Comparison of ENCODE assay signal across 9 mouse cellular contexts in genomic region chr5:112576361-112576992, GRCm38 (mm10). TPM values are rescaled to one million over a fixed set of nuclear protein-coding genes. Genes with fewer than 3 reads are reported as not detected.
DNase-seq lines count a peak whose midpoint lies in the region; ATAC-seq and TF ChIP-seq lines count a peak whose summit lies in the region.
"Had no signal": no experiment of that assay in that cellular context is flagged by ENCODE, and none has a peak within 500 bp of the region (broad histone marks: within the 10 kb centered on the region; RNA-seq: fewer than 3 reads in every experiment).

No protein-coding gene starts in this region.

- intact Hi-C loops in heart, postnatal 14 days (cut with DNase I), result no loop called here

- no peak for TF ChIP-seq POLR2A in small intestine, adult 2 months (IDR thresholded peaks at IDR 0.05; ENCODE audit: low read depth, low read length)

- no peak for ATAC-seq in heart, embryonic 13.5 days (ENCODE audit: extremely low read depth, insufficient number of reproducible peaks, low FRiP score, low TSS enrichment)
- ATAC-seq in forebrain, embryonic 11.5 days (replicated peaks; ENCODE audit: low FRiP score), result no peak; the same call in 1 of the 2 replicates
- no peak for ATAC-seq in erythroblast, adult 5-6 weeks (replicated peaks; ENCODE audit: low FRiP score, poor library complexity, severe bottlenecking)

- H3K9ac ChIP-seq in heart, embryonic 13.5 days, result peak overlapping the region; percentile 40
- peak overlapping the region; percentile 64 for H3K9ac ChIP-seq in forebrain, embryonic 11.5 days (ENCODE audit: low read length)

- no peaks in the 10 kb centered on the region for H3K9me3 ChIP-seq in heart, embryonic 13.5 days
- H3K9me3 ChIP-seq in forebrain, embryonic 11.5 days (ENCODE audit: control insufficient read depth, low read length), result no peaks in the 10 kb centered on the region
- H3K9me3 ChIP-seq in limb, embryonic 10.5 days (replicated peaks), result no peaks in the 10 kb centered on the region

- no peaks in the 10 kb centered on the region for H3K36me3 ChIP-seq in heart, embryonic 13.5 days
- H3K36me3 ChIP-seq in forebrain, embryonic 11.5 days (ENCODE audit: control insufficient read depth, insufficient read depth, low read length), result no peaks in the 10 kb centered on the region
- H3K36me3 ChIP-seq in limb, embryonic 10.5 days, result no peaks in the 10 kb centered on the region
- no peaks in the 10 kb centered on the region for H3K36me3 ChIP-seq in small intestine, adult 2 months (ENCODE audit: control insufficient read depth, insufficient read depth, low read length)

- H3K4me2 ChIP-seq in heart, embryonic 13.5 days, result peak overlapping the region; percentile 69
- peak overlapping the region; percentile 66 for H3K4me2 ChIP-seq in forebrain, embryonic 11.5 days (ENCODE audit: low read depth, low read length, severe bottlenecking)

- no peak overlapping the region for H3K27ac ChIP-seq in heart, embryonic 13.5 days (replicated peaks)
- H3K27ac ChIP-seq in brown adipose tissue, adult 24 weeks (replicated peaks; ENCODE audit: low read depth, low read length), result no peak overlapping the region
- H3K27ac ChIP-seq in forebrain, embryonic 11.5 days (ENCODE audit: low read depth, low read length), result no peak overlapping the region
- H3K27ac ChIP-seq in limb, embryonic 10.5 days, result no peak overlapping the region
- H3K27ac ChIP-seq in small intestine, adult 2 months (ENCODE audit: insufficient read depth, low read depth, low read length), result no peak overlapping the region

- peaks cover 20% of the 10 kb centered on the region for H3K4me1 ChIP-seq in heart, embryonic 13.5 days
- H3K4me1 ChIP-seq in brown adipose tissue, adult 24 weeks (ENCODE audit: control insufficient read depth, insufficient read depth, insufficient read length, low read length), result no peaks in the 10 kb centered on the region; the same call in 1 of the 2 replicates
- peaks cover 5% of the 10 kb centered on the region for H3K4me1 ChIP-seq in forebrain, embryonic 11.5 days (replicated peaks; ENCODE audit: control insufficient read depth, insufficient read depth, low read length)
- peaks cover 19% of the 10 kb centered on the region for H3K4me1 ChIP-seq in limb, embryonic 10.5 days
- peaks cover 3% of the 10 kb centered on the region; the same call in 1 of the 2 replicates for H3K4me1 ChIP-seq in small intestine, adult 2 months (ENCODE audit: control insufficient read depth, insufficient read depth, insufficient read length, low read length)

- TF ChIP-seq CTCF in small intestine, adult 2 months (IDR thresholded peaks at IDR 0.05; ENCODE audit: extremely low read depth, insufficient read length, insufficient replicate concordance, low read depth, low read length), result no peak

- WGBS in heart, embryonic 13.5 days, result 1% methylated on average over 48 of the region's 48 CpGs
- under 1% methylated on average over 48 of the region's 48 CpGs for WGBS in forebrain, embryonic 11.5 days
- WGBS in limb, embryonic 10.5 days, result 1% methylated on average over 48 of the region's 48 CpGs
- 4% methylated on average over 48 of the region's 48 CpGs for WGBS in small intestine, adult 2 months

- H3K27me3 ChIP-seq in heart, embryonic 13.5 days (replicated peaks), result peaks cover 100% of the 10 kb centered on the region
- H3K27me3 ChIP-seq in forebrain, embryonic 11.5 days (ENCODE audit: control insufficient read depth, insufficient read depth, low read length), result peaks cover 37% of the 10 kb centered on the region
- H3K27me3 ChIP-seq in limb, embryonic 10.5 days (ENCODE audit: low read depth, poor library complexity, severe bottlenecking), result peaks cover 84% of the 10 kb centered on the region
- H3K27me3 ChIP-seq in small intestine, adult 2 months (ENCODE audit: control insufficient read depth, insufficient read depth, low read length), result peaks cover 28% of the 10 kb centered on the region

- H3K4me3 ChIP-seq in heart, embryonic 13.5 days, result peak overlapping the region; percentile 48
- peak overlapping the region; percentile 20; the same call in 1 of the 2 replicates for H3K4me3 ChIP-seq in brown adipose tissue, adult 24 weeks (ENCODE audit: insufficient read depth, low read depth, low read length)
- peak overlapping the region; percentile 50 for H3K4me3 ChIP-seq in forebrain, embryonic 11.5 days (ENCODE audit: low read depth, low read length)
- H3K4me3 ChIP-seq in limb, embryonic 10.5 days, result peak overlapping the region; percentile 44
- H3K4me3 ChIP-seq in small intestine, adult 2 months (ENCODE audit: low read depth, low read length), result peak overlapping the region; percentile 33

- no peak for DNase-seq in heart, postnatal 14 days
- peak; percentile 70 for DNase-seq in forebrain, embryonic 11.5 days (ENCODE audit: low spot score)
- DNase-seq in limb, embryonic 10.5 days (ENCODE audit: low spot score), result peak; percentile 42
- DNase-seq in kidney, postnatal 4 days, result no peak

RNA-seq across cellular contexts. Expression of gene Sez6l, which starts 0.5 kb away (rescaled TPM):
- 0.29 and 0.33 TPM in 2 replicates for polyA plus RNA-seq in heart, embryonic 13.5 days (2015; fragmentation: Nextera tagmentation; extraction: Ambion mirVana)
- under 1 TPM; 0.36 to 0.41 TPM for total RNA-seq in heart, postnatal 14 days (2021)
- not detected in 2 replicates for polyA plus RNA-seq in brown adipose tissue, adult 24 weeks (2012; ENCODE audit: insufficient read depth, insufficient read length, missing spikeins)
- 4.8 and 5.8 TPM in 2 replicates for polyA plus RNA-seq in forebrain, embryonic 11.5 days (2014; fragmentation: Nextera tagmentation; extraction: Ambion mirVana)
- 0.09 and 0.16 TPM in 2 replicates for polyA plus RNA-seq in limb, embryonic 10.5 days (2016; fragmentation: Nextera tagmentation; extraction: Ambion mirVana)
- polyA plus RNA-seq in small intestine, adult 2 months (2012; rRNA removed), result 0.42 and 0.48 TPM in 2 replicates
- total RNA-seq in erythroblast, adult 5-6 weeks (2015; ENCODE audit: low replicate concordance), result not detected in 2 replicates
- not detected in 2 replicates for total RNA-seq in erythroblast, adult 5-6 weeks (2017; ENCODE audit: low replicate concordance)
- total RNA-seq: MEL had no signal

Comparison
In these comparisons a context has a peak if more than half of its experiments do, and no peak if none do; other contexts are left out.
1. DNase-seq: peak in forebrain, embryonic 11.5 days (single experiment) and limb, embryonic 10.5 days (single experiment); none in heart, postnatal 14 days (0 of 2) and kidney, postnatal 4 days (0 of 2).
2. Peak in every context shown above with its lines, with median percentiles within 50 percentile points of each other: H3K4me3 ChIP-seq.